Mouse (Mus musculus): ENCODE data around the gene Olfr288. TPM values are rescaled to one million over a fixed set of nuclear protein-coding genes. Genes with fewer than 3 reads are reported as not detected.

Olfr288 gene
- polyA plus RNA-seq (2015; fragmentation: Nextera tagmentation; extraction: Ambion mirVana), result not detected in 2 replicates

DNA sequence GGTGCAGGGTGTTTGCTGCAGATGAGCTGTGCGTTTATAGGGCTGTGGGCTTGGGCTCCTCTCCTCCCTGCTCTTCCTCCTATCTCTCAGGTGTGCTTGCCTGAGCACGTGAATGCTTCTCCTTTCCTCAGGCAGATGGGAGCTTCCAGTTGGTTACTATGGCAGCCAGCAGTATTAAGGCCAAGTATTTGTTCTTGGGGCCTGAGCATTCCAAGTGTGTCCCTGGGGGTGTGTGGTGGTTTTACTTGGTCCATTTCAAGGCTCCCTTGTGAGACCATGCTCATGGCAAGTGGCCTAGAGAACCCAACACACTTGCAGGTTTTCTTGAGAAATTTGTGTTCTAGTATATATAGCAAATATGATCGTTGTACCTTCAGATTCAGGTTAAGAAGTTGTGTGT is at the start of gene Olfr288:
TSS of gene Olfr288 (minus strand) at position 101 of the 400 bp plus-strand sequence.
- 70% methylated on average over 3 of the region's 3 CpGs for WGBS
- H3K9me3 ChIP-seq (ENCODE audit: control insufficient read depth, low read length), result no peaks in the 10 kb centered on the region
- no peaks in the 10 kb centered on the region for H3K36me3 ChIP-seq (ENCODE audit: control insufficient read depth, insufficient read depth, low read length)
- ATAC-seq (ENCODE audit: low FRiP score, low TSS enrichment), result no peak
- no peak within 1 kb of the TSS for H3K27ac ChIP-seq (replicated peaks)
- TF ChIP-seq EP300 (optimal IDR thresholded peaks at IDR 0.05), result no peak
- TF ChIP-seq CTCF (IDR thresholded peaks at IDR 0.05; ENCODE audit: low read depth), result no peak
- H3K9ac ChIP-seq (ENCODE audit: low read length), result no peak within 1 kb of the TSS
- no peak within 1 kb of the TSS for H3K4me2 ChIP-seq (replicated peaks; ENCODE audit: low read depth)
- no peaks in the 10 kb centered on the region for H3K27me3 ChIP-seq (ENCODE audit: control insufficient read depth, insufficient read depth, low read length)
- no peak for DNase-seq (ENCODE audit: low spot score)
- no peak within 1 kb of the TSS for H3K4me3 ChIP-seq (ENCODE audit: low read depth, low read length)
- no peaks in the 10 kb centered on the region for H3K4me1 ChIP-seq (replicated peaks; ENCODE audit: control insufficient read depth, insufficient read depth)

GRCm38 (mm10) chr15:98235442-98235841 is 40.1 kb upstream of the Olfr288 start:
- Histone ChIP-seq H3K4me1 (replicated peaks; ENCODE audit: control insufficient read depth, insufficient read depth) (no peaks in the 10 kb centered on the region), H3K9ac (ENCODE audit: low read length) (no peak overlapping the region), H3K27ac (replicated peaks) (no peak overlapping the region), H3K36me3 (ENCODE audit: control insufficient read depth, insufficient read depth, low read length) (no peaks in the 10 kb centered on the region), H3K4me3 (ENCODE audit: low read depth, low read length) (no peak overlapping the region), H3K4me2 (replicated peaks; ENCODE audit: low read depth) (no peak overlapping the region), H3K27me3 (ENCODE audit: control insufficient read depth, insufficient read depth, low read length) (no peaks in the 10 kb centered on the region), H3K9me3 (ENCODE audit: control insufficient read depth, low read length) (no peaks in the 10 kb centered on the region)
- ATAC-seq (ENCODE audit: low FRiP score, low TSS enrichment) (no peak), DNase-seq (ENCODE audit: low spot score) (no peak)
- WGBS, result 90% methylated on average over 4 of the region's 4 CpGs
- TF ChIP-seq EP300 (optimal IDR thresholded peaks at IDR 0.05), result no peak
- TF ChIP-seq CTCF (IDR thresholded peaks at IDR 0.05; ENCODE audit: low read depth), result no peak

GRCm38 (mm10) chr15:98234350-98234749 is 39.0 kb upstream of the Olfr288 start, which contains the start of gene Olfr286:
Gene Olfr286, minus strand, starts transcription at chr15:98234450.
- Histone ChIP-seq H3K27ac (replicated peaks) (no peak within 1 kb of the TSS), H3K4me1 (replicated peaks; ENCODE audit: control insufficient read depth, insufficient read depth) (no peaks in the 10 kb centered on the region), H3K9ac (ENCODE audit: low read length) (no peak within 1 kb of the TSS), H3K9me3 (ENCODE audit: control insufficient read depth, low read length) (no peaks in the 10 kb centered on the region), H3K4me2 (replicated peaks; ENCODE audit: low read depth) (no peak within 1 kb of the TSS), H3K27me3 (ENCODE audit: control insufficient read depth, insufficient read depth, low read length) (no peaks in the 10 kb centered on the region), H3K36me3 (ENCODE audit: control insufficient read depth, insufficient read depth, low read length) (no peaks in the 10 kb centered on the region), H3K4me3 (ENCODE audit: low read depth, low read length) (no peak within 1 kb of the TSS)
- 74% methylated on average over 4 of the region's 4 CpGs for whole genome bisulfite sequencing
- DNase-seq (ENCODE audit: low spot score) (no peak), ATAC-seq (ENCODE audit: low FRiP score, low TSS enrichment) (no peak)
- TF ChIP-seq CTCF (IDR thresholded peaks at IDR 0.05; ENCODE audit: low read depth) (no peak), EP300 (optimal IDR thresholded peaks at IDR 0.05) (no peak)

- no peak overlapping the region for H3K4me3 ChIP-seq (ENCODE audit: low read depth, low read length)
- no peak for TF ChIP-seq EP300 (optimal IDR thresholded peaks at IDR 0.05)
- TF ChIP-seq CTCF (IDR thresholded peaks at IDR 0.05; ENCODE audit: low read depth), result no peak
- no peak overlapping the region for H3K4me2 ChIP-seq (replicated peaks; ENCODE audit: low read depth)
- 78% methylated on average over 7 of the region's 7 CpGs for WGBS
- DNase-seq (ENCODE audit: low spot score) (no peak), ATAC-seq (ENCODE audit: low FRiP score, low TSS enrichment) (no peak)
- no peak overlapping the region for H3K27ac ChIP-seq (replicated peaks)
- no peaks in the 10 kb centered on the region for H3K27me3 ChIP-seq (ENCODE audit: control insufficient read depth, insufficient read depth, low read length)
- no peaks in the 10 kb centered on the region for H3K9me3 ChIP-seq (ENCODE audit: control insufficient read depth, low read length)
- H3K36me3 ChIP-seq (ENCODE audit: control insufficient read depth, insufficient read depth, low read length), result no peaks in the 10 kb centered on the region
- H3K4me1 ChIP-seq (replicated peaks; ENCODE audit: control insufficient read depth, insufficient read depth), result no peaks in the 10 kb centered on the region
- no peak overlapping the region for H3K9ac ChIP-seq (ENCODE audit: low read length)
Observed at GRCm38 (mm10) chr15:98226096-98226495, 30.8 kb upstream of the Olfr288 start.

DNA sequence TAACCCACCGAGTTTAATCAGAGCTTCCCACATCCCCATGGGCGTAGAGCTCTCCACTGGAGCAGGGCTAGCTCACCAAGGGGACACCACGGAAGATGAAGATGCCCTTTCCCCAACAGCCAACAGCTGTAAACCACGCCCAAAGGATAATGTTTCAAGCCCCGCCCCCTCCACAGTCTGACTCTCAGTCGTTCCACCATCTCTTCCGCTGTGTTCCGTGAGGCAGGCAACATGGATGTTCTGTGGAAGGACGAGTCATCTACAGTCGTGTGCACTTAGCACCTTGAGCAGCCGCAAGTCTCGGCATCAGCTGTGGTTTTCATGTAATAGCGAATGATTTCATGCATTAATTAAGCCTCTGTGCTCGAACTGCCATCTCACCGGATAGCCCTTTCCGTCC is 30.3 kb upstream of the Olfr288 start:
- DNase-seq (ENCODE audit: low spot score) (no peak), ATAC-seq (ENCODE audit: low FRiP score, low TSS enrichment) (no peak)
- H3K9ac ChIP-seq (ENCODE audit: low read length), result no peak overlapping the region
- H3K4me1 ChIP-seq (replicated peaks; ENCODE audit: control insufficient read depth, insufficient read depth), result no peaks in the 10 kb centered on the region
- no peaks in the 10 kb centered on the region for H3K27me3 ChIP-seq (ENCODE audit: control insufficient read depth, insufficient read depth, low read length)
- 45% methylated on average over 16 of the region's 16 CpGs for WGBS
- TF ChIP-seq CTCF (IDR thresholded peaks at IDR 0.05; ENCODE audit: low read depth), result no peak
- TF ChIP-seq EP300 (optimal IDR thresholded peaks at IDR 0.05), result no peak
- H3K9me3 ChIP-seq (ENCODE audit: control insufficient read depth, low read length), result no peaks in the 10 kb centered on the region
- H3K36me3 ChIP-seq (ENCODE audit: control insufficient read depth, insufficient read depth, low read length), result no peaks in the 10 kb centered on the region
- no peak overlapping the region for H3K4me3 ChIP-seq (ENCODE audit: low read depth, low read length)
- H3K27ac ChIP-seq (replicated peaks), result no peak overlapping the region
- no peak overlapping the region for H3K4me2 ChIP-seq (replicated peaks; ENCODE audit: low read depth)

DNA sequence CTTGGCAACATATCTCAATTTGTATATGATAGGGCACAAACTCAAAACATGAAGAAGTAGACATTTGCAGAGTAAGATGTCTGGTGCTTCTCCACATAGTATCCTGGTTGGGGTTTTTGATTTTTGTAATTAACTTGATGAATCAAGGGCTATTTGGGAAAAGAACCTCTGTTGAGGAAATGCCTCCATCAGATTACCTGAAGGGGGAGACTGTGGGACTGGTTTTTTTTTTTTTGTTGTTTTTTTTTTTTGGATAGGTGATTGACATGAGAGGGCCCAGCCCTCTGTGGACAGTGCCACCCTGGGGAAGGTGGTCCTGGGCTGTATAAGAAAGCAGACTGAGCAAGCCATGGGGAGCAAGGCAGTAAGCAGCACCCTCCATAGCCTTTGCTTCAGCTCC is 27.0 kb upstream of the Olfr288 start:
- Histone ChIP-seq H3K27me3 (ENCODE audit: control insufficient read depth, insufficient read depth, low read length) (no peaks in the 10 kb centered on the region), H3K4me2 (replicated peaks; ENCODE audit: low read depth) (no peak overlapping the region), H3K27ac (replicated peaks) (no peak overlapping the region), H3K4me3 (ENCODE audit: low read depth, low read length) (no peak overlapping the region), H3K36me3 (ENCODE audit: control insufficient read depth, insufficient read depth, low read length) (no peaks in the 10 kb centered on the region), H3K4me1 (replicated peaks; ENCODE audit: control insufficient read depth, insufficient read depth) (no peaks in the 10 kb centered on the region), H3K9me3 (ENCODE audit: control insufficient read depth, low read length) (no peaks in the 10 kb centered on the region), H3K9ac (ENCODE audit: low read length) (no peak overlapping the region)
- TF ChIP-seq CTCF (IDR thresholded peaks at IDR 0.05; ENCODE audit: low read depth) (no peak), EP300 (optimal IDR thresholded peaks at IDR 0.05) (no peak)
- no peak for ATAC-seq (ENCODE audit: low FRiP score, low TSS enrichment)
- no peak for DNase-seq (ENCODE audit: low spot score)
